Mouse (Mus musculus) intestine, postnatal 0 days (tissue): ENCODE results near the gene Uvrag. TPM values are rescaled to one million over a fixed set of nuclear protein-coding genes. Genes with fewer than 3 reads are reported as not detected.
"Not testable (repeated sequence)": the region's sequence is repeated elsewhere in the genome, so short reads cannot be mapped to it uniquely, and the experiment has no call there.

Experiments used
- ATAC-seq: fragments of 200-750 bp; cut with Nextera tagmentation; 2 replicates; pipeline ENCODE4 v1.8.0; 2017; ENCODE audit warnings: mild to moderate bottlenecking, moderate TSS enrichment, moderate library complexity
- H3K27ac ChIP-seq: fragments of 300-500 bp; sonication (generic); 2 replicates; pipeline ENCODE4 v1.5.1; 2014; ENCODE audit warnings: mild to moderate bottlenecking, low read depth, low read length, moderate library complexity
- H3K27me3 ChIP-seq: fragments of 300-500 bp; sonication (generic); replicated peaks from 2 replicates; pipeline ENCODE4 v1.6.1; 2014; ENCODE audit warnings: low read length, mixed read lengths; ENCODE audit not compliant: control insufficient read depth, insufficient read depth
- H3K36me3 ChIP-seq: fragments of 300-500 bp; sonication (generic); 2 replicates; pipeline ENCODE4 v1.6.1; 2014; ENCODE audit warnings: mild to moderate bottlenecking, moderate library complexity; ENCODE audit not compliant: control insufficient read depth, insufficient read depth
- H3K4me1 ChIP-seq: fragments of 300-500 bp; sonication (generic); replicated peaks from 2 replicates; pipeline ENCODE4 v1.6.1; 2014; ENCODE audit warnings: antibody characterized with exemption, low read length, mixed read lengths; ENCODE audit not compliant: control insufficient read depth, insufficient read depth
- H3K4me2 ChIP-seq: fragments of 300-500 bp; sonication (generic); replicated peaks from 2 replicates; pipeline ENCODE4 v1.6.1; 2014; ENCODE audit warnings: low read depth, mild to moderate bottlenecking, moderate library complexity
- H3K4me3 ChIP-seq: fragments of 300-500 bp; sonication (generic); 2 replicates; pipeline ENCODE4 v1.5.1; 2014; ENCODE audit warnings: low read depth, low read length
- H3K9ac ChIP-seq: fragments of 300-500 bp; sonication (generic); 2 replicates; pipeline ENCODE4 v1.6.1; 2014; ENCODE audit warnings: mild to moderate bottlenecking, low read depth, low read length
- H3K9me3 ChIP-seq: fragments of 300-500 bp; sonication (generic); 2 replicates; pipeline ENCODE4 v1.6.1; 2016; ENCODE audit warnings: mixed run types; ENCODE audit not compliant: control insufficient read depth
- CTCF ChIP-seq: sonication (generic); IDR thresholded peaks from 2 replicates; pipeline ENCODE4 v1.5.1; 2016; ENCODE audit warnings: low read depth, mild to moderate bottlenecking, control low read depth, antibody characterized with exemption, moderate library complexity
- WGBS: fragments of 180-500 bp; shearing (Covaris S2); extraction: QIAGEN DNeasy Blood & Tissue Kit; methylation state at CpG from one replicate; pipeline ENCODE4 v1.1.7; 2014; 5-methylcytosine and 5-hydroxymethylcytosine counted together
- polyA plus RNA-seq: library from polyadenylated mRNA; unstranded; fragments of >200 nt; fragmentation: Nextera tagmentation; extraction: Ambion mirVana; gene quantifications from 2 replicates; pipeline ENCODE4 v1.2.1, GENCODE M21; 2015

Uvrag gene
- polyA plus RNA-seq, 1 experiment from 2014 or later, result 12.0 TPM

DNA sequence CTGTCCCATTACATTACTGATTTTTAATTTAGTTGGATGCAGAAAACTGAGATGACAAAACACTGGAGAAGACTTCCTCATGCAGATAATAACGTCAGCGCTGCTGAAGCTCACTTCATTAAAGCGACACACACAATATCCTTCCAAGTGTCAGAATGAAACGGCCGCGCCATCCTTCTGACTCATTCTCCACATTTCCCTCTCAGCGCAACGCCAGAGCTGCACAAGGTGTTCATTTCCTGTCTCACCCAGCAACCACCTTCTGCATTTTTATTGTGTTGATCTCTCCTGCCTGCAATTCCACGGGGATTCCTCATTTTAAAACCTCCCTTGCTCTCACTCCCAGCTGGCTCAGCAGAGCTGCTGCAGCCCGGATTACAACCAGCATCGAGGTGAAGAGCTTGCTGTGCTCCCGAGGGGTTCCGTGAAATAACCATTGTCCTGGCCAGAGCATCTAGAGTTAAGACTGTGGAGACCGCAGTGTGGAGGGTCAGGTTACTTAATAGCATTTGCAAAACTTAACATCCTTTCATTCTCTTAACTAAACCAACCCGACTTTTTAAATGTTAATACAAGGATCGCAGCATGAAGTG is 172.8 kb downstream of the Uvrag start:
- Histone ChIP-seq H3K27me3 (no peaks in the 10 kb centered on the region), H3K9ac (no peak overlapping the region), H3K4me3 (no peak overlapping the region), H3K9me3 (no peaks in the 10 kb centered on the region), H3K4me2 (no peak overlapping the region), H3K36me3 (0 out of 2 replicates have a peak, but pooled peaks cover 9% of the 10 kb centered on the region), H3K27ac (no peak overlapping the region), H3K4me1 (no peaks in the 10 kb centered on the region)
- WGBS, result 35% methylated on average over 16 of the region's 16 CpGs
- TF ChIP-seq CTCF, result no peak
- ATAC-seq, result no peak

DNA sequence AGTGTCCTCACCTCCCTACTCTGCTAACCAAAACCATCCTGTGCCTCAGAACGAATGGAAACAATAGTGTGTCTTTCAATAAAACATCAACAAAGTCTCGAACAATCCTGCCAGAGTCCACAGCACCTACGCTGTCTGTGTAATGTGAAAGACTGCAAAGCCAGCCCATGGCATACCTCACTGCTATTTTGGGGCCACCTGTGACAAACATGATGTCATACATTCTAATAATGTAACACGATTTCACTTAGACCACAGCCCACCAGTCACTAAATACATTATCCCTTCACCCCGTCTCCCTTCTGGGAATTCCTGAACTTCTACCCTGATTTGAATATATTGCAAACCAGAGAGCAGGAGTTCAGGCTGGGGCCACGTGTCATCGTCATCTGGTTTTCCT is 173.3 kb downstream of the Uvrag start:
- no peaks in the 10 kb centered on the region for H3K4me1 ChIP-seq
- no peak overlapping the region for H3K27ac ChIP-seq
- H3K36me3 ChIP-seq, result 0 out of 2 replicates have a peak, but pooled peaks cover 6% of the 10 kb centered on the region
- no peak for TF ChIP-seq CTCF
- H3K27me3 ChIP-seq, result no peaks in the 10 kb centered on the region
- H3K9ac ChIP-seq, result no peak overlapping the region
- 71% methylated on average over 7 of the region's 7 CpGs for WGBS
- ATAC-seq, result no peak
- no peak overlapping the region for H3K4me2 ChIP-seq
- H3K9me3 ChIP-seq, result no peaks in the 10 kb centered on the region
- H3K4me3 ChIP-seq, result no peak overlapping the region

DNA sequence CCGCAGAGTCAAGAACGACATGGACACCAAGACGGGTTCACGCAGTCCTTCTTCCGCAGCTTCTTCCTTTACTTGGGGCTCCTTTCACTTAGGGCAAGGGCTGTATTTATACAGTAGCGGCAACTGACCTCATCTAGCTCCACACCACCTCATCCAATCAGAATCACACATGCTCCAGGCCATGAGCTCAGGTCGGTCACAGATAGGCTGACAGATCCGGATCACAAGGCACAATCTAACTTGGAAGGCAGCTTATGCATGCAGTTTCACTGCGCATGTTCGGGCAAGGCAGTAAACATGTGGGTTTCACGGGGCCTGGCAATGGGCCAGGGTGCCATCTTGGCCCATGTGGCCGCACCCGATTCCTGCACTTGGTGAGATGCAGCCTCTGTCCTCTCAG is 177.4 kb downstream of the Uvrag start:
- WGBS, result 80% methylated on average over 13 of the region's 13 CpGs
- ATAC-seq, result not testable (repeated sequence)

DNA sequence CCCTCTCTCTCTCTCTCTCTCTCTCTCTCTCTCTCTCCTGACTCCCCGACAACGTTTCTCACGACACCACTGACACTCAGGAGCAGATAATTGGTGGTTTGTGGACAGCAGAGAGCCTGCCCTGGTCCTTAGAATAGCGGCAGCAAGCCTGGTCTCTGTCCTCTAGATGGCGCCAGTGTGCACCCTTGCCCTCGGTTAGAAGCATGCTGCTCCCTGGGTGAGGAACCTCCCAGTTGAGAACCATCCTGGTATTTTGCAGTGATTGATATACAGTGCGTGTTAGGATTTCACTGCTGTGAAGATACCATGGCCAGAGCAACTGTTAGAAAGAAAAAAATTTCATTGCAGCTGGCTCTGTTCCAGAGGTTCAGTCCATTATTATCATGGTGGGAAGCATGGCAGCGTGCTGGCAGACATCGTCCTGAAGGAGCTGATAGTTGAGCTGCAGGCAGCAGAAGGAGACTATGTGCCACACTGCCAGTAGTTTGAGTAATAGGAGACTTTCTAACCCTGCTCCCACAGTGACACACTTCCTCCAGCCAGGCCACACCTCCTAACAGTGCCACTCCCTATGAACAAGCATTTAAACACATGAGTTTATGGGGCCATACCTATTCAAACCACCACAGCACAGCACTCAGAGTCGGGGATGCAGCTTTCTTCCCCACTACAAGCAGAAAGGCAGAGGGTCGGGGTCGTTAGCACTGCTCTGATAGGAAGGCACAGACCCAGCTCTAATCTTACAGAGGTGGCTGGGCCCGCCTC is 178.2 kb downstream of the Uvrag start:
- peak; percentile 91 for ATAC-seq
- H3K4me2 ChIP-seq, result peak overlapping the region; percentile 51
- no peak overlapping the region for H3K9ac ChIP-seq
- peak; percentile 92 for TF ChIP-seq CTCF
- H3K4me1 ChIP-seq, result no peaks in the 10 kb centered on the region
- H3K4me3 ChIP-seq, result no peak overlapping the region
- no peaks in the 10 kb centered on the region for H3K27me3 ChIP-seq
- WGBS, result 26% methylated on average over 13 of the region's 13 CpGs
- no peaks in the 10 kb centered on the region for H3K9me3 ChIP-seq
- H3K36me3 ChIP-seq, result no peaks in the 10 kb centered on the region
- peak overlapping the region; percentile 50 for H3K27ac ChIP-seq

More for the DNA sequence above, 177.4 kb downstream of the Uvrag start:
- not testable (repeated sequence) for H3K4me3 ChIP-seq, H3K36me3 ChIP-seq, H3K4me1 ChIP-seq, H3K9ac ChIP-seq, H3K27me3 ChIP-seq, H3K9me3 ChIP-seq, H3K27ac ChIP-seq, H3K4me2 ChIP-seq

DNA sequence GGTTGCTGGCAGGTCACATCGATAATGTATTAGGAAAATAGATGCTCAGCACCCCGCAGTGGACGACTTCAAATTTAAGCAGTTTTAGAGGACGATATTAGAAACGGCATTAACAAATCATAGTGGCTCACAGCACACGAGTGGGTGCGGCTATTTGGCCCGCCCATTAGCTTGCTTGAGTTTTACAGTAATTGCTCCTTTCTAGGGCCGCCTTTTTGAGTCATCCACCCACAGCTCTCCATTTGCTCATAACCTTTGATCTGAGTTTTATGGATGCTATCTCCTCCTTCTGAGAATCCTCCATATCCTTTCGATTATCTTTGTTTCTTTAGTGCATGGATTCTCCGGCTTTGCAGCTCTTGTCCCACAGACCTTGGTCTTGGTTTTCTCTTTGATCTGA is 178.9 kb downstream of the Uvrag start:
- no peak overlapping the region for H3K9ac ChIP-seq
- no peaks in the 10 kb centered on the region for H3K9me3 ChIP-seq
- H3K36me3 ChIP-seq, result no peaks in the 10 kb centered on the region
- H3K4me3 ChIP-seq, result no peak overlapping the region
- H3K4me1 ChIP-seq, result no peaks in the 10 kb centered on the region
- WGBS, result 46% methylated on average over 11 of the region's 11 CpGs
- ATAC-seq, result peak; percentile 84
- H3K27ac ChIP-seq, result peak overlapping the region; percentile 29; the same call in 1 of the 2 replicates
- TF ChIP-seq CTCF, result no peak
- H3K4me2 ChIP-seq, result peak overlapping the region; percentile 51
- no peaks in the 10 kb centered on the region for H3K27me3 ChIP-seq

DNA sequence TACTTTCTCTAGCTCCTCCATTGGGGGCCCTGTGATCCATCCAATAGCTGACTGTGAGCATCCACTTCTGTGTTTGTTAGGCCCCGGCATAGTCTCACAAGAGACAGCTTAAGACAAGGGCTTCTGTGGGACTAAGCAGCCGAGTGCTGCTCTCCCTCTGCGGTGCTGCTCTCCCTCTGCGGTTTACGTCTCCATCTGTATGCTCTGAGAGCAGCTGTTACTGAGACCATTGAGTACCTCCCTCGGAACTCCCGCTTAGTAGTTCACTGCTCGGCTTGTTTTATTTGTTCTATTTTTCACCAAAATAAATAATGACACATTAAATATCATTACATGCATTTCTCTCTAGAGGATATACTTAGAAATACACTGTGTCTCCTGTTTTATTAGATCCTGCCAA is 180.7 kb downstream of the Uvrag start:
- no peak overlapping the region for H3K4me3 ChIP-seq
- H3K9ac ChIP-seq, result no peak overlapping the region
- ATAC-seq, result no peak
- no peaks in the 10 kb centered on the region for H3K4me1 ChIP-seq
- 80% methylated on average over 8 of the region's 8 CpGs for WGBS
- H3K9me3 ChIP-seq, result no peaks in the 10 kb centered on the region
- no peaks in the 10 kb centered on the region for H3K36me3 ChIP-seq
- no peaks in the 10 kb centered on the region for H3K27me3 ChIP-seq
- no peak overlapping the region for H3K27ac ChIP-seq
- no peak for TF ChIP-seq CTCF
- H3K4me2 ChIP-seq, result no peak overlapping the region
